Mouse (Mus musculus): ENCODE results near the gene Ect2. TPM values are rescaled to one million over a fixed set of nuclear protein-coding genes. Genes with fewer than 3 reads are reported as not detected.

The Ect2 gene
- polyA plus RNA-seq, 1 experiment, result 248 TPM

DNA sequence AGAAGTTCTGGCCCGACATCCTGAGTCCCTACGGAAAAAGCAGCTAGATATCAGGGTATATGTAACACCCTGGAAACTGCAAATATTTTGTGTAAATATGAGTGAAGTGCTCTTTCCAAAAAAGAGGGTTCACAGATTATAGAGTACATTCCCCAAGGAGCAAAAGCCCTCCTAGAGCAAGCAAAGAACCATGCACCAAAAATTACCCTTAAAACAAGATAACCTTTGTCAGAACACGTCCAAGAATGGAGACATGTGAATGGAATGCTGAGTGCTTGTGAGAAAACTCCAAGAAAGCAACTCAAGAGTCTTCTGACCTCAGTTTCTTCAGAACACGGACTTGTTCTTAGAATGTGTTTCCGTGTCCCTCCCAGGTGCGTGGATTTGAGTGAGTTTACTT lies 50.7 kb downstream of the Ect2 start:
- Histone ChIP-seq H3K27ac (ENCODE audit: insufficient read depth, low read length) (no peak overlapping the region), H3K9me3 (replicated peaks; ENCODE audit: control insufficient read depth, insufficient read depth, low read length, poor library complexity, severe bottlenecking) (no peaks in the 10 kb centered on the region), H3K9ac (ENCODE audit: low read depth, poor library complexity, severe bottlenecking) (no peak overlapping the region), H3K4me1 (ENCODE audit: control insufficient read depth, insufficient read depth, low read length) (no peaks in the 10 kb centered on the region), H3K4me3 (ENCODE audit: low read depth, low read length) (no peak overlapping the region), H3K36me3 (ENCODE audit: control insufficient read depth, insufficient read depth, low read length, poor library complexity, severe bottlenecking) (peaks cover 83% of the 10 kb centered on the region), H3K27me3 (ENCODE audit: control insufficient read depth, insufficient read depth, low read length, poor library complexity, severe bottlenecking) (no peaks in the 10 kb centered on the region)
- TF ChIP-seq EP300 (IDR thresholded peaks at IDR 0.05; ENCODE audit: insufficient read depth, low read depth, low read length) (no peak), POLR2A (IDR thresholded peaks at IDR 0.05; ENCODE audit: insufficient read depth, low read length) (no peak), CTCF (IDR thresholded peaks at IDR 0.05; ENCODE audit: low read depth, low read length) (no peak)

- Histone ChIP-seq H3K9me3 (replicated peaks; ENCODE audit: control insufficient read depth, insufficient read depth, low read length, poor library complexity, severe bottlenecking) (no peaks in the 10 kb centered on the region), H3K4me1 (ENCODE audit: control insufficient read depth, insufficient read depth, low read length) (no peaks in the 10 kb centered on the region), H3K36me3 (ENCODE audit: control insufficient read depth, insufficient read depth, low read length, poor library complexity, severe bottlenecking) (peaks cover 68% of the 10 kb centered on the region), H3K4me3 (ENCODE audit: low read depth, low read length) (no peak overlapping the region), H3K27ac (ENCODE audit: insufficient read depth, low read length) (no peak overlapping the region), H3K27me3 (ENCODE audit: control insufficient read depth, insufficient read depth, low read length, poor library complexity, severe bottlenecking) (no peaks in the 10 kb centered on the region), H3K9ac (ENCODE audit: low read depth, poor library complexity, severe bottlenecking) (no peak overlapping the region)
- no peak for TF ChIP-seq POLR2A (IDR thresholded peaks at IDR 0.05; ENCODE audit: insufficient read depth, low read length)
- no peak for TF ChIP-seq EP300 (IDR thresholded peaks at IDR 0.05; ENCODE audit: insufficient read depth, low read depth, low read length)
- TF ChIP-seq CTCF (IDR thresholded peaks at IDR 0.05; ENCODE audit: low read depth, low read length), result no peak
Measured at GRCm38 (mm10) chr3:27098633-27099032, 55.0 kb downstream of the Ect2 start.

GRCm38 (mm10) chr3:27086221-27086620 lies 67.5 kb downstream of the Ect2 start:
- Histone ChIP-seq H3K4me3 (ENCODE audit: low read depth, low read length) (no peak overlapping the region), H3K4me1 (ENCODE audit: control insufficient read depth, insufficient read depth, low read length) (no peaks in the 10 kb centered on the region), H3K36me3 (ENCODE audit: control insufficient read depth, insufficient read depth, low read length, poor library complexity, severe bottlenecking) (peaks cover 41% of the 10 kb centered on the region), H3K9me3 (replicated peaks; ENCODE audit: control insufficient read depth, insufficient read depth, low read length, poor library complexity, severe bottlenecking) (peaks cover 10% of the 10 kb centered on the region; the same call in 1 of the 2 replicates), H3K27me3 (ENCODE audit: control insufficient read depth, insufficient read depth, low read length, poor library complexity, severe bottlenecking) (no peaks in the 10 kb centered on the region), H3K27ac (ENCODE audit: insufficient read depth, low read length) (peak overlapping the region; percentile 38; the same call in 1 of the 2 replicates), H3K9ac (ENCODE audit: low read depth, poor library complexity, severe bottlenecking) (no peak overlapping the region)
- no peak for TF ChIP-seq POLR2A (IDR thresholded peaks at IDR 0.05; ENCODE audit: insufficient read depth, low read length)
- TF ChIP-seq EP300 (IDR thresholded peaks at IDR 0.05; ENCODE audit: insufficient read depth, low read depth, low read length), result no peak
- no peak for TF ChIP-seq CTCF (IDR thresholded peaks at IDR 0.05; ENCODE audit: low read depth, low read length)

DNA sequence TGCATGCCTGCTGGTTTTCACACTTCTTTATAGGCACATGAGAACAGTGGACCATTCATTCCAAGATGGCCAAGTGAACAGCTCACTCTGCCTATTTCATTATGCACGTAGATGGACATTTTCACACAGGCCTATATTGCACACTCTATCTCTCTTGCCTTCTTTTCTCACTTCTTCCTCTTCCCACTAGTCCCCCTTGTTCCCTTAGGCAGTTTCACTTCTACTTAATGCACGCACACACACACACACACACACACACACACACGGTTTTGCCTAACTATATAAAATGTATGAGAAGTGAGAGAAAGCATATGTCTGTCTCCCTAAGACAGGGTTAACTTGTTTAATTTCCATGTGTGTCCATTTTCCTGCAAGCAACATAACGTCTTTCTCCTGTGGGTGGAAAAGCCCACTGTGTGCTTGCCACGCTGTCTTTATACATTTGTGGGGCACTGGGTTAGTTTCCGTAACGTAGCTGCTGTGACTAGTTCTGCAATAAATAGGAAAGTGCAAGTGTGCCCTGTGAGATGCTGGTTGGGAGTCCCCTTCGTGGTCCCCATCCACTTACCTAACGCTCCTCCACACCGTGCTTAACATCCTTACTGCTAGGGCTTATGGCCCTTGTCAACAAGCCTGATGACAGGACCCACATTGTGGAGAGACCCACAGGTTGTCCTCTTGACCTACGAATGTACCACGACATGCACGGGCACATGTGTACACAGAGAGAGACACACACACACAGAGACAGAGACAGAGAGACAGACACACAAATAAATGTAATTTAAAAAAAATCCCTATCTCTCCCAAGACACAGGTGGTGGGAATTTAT lies 72.2 kb downstream of the Ect2 start:
- H3K9ac ChIP-seq (ENCODE audit: low read depth, poor library complexity, severe bottlenecking), result no peak overlapping the region
- peaks cover 6% of the 10 kb centered on the region; the same call in 1 of the 2 replicates for H3K9me3 ChIP-seq (replicated peaks; ENCODE audit: control insufficient read depth, insufficient read depth, low read length, poor library complexity, severe bottlenecking)
- H3K4me3 ChIP-seq (ENCODE audit: low read depth, low read length), result no peak overlapping the region

GRCm38 (mm10) chr3:27080061-27080770 lies 73.5 kb downstream of the Ect2 start:
- peaks cover 14% of the 10 kb centered on the region for H3K9me3 ChIP-seq (replicated peaks; ENCODE audit: control insufficient read depth, insufficient read depth, low read length, poor library complexity, severe bottlenecking)
- no peak overlapping the region for H3K27ac ChIP-seq (ENCODE audit: insufficient read depth, low read length)
- H3K4me1 ChIP-seq (ENCODE audit: control insufficient read depth, insufficient read depth, low read length), result no peaks in the 10 kb centered on the region
- H3K4me3 ChIP-seq (ENCODE audit: low read depth, low read length), result no peak overlapping the region
- H3K9ac ChIP-seq (ENCODE audit: low read depth, poor library complexity, severe bottlenecking), result no peak overlapping the region
- no peaks in the 10 kb centered on the region for H3K27me3 ChIP-seq (ENCODE audit: control insufficient read depth, insufficient read depth, low read length, poor library complexity, severe bottlenecking)
- TF ChIP-seq EP300 (IDR thresholded peaks at IDR 0.05; ENCODE audit: insufficient read depth, low read depth, low read length), result no peak
- no peak for TF ChIP-seq CTCF (IDR thresholded peaks at IDR 0.05; ENCODE audit: low read depth, low read length)
- TF ChIP-seq POLR2A (IDR thresholded peaks at IDR 0.05; ENCODE audit: insufficient read depth, low read length), result no peak
- H3K36me3 ChIP-seq (ENCODE audit: control insufficient read depth, insufficient read depth, low read length, poor library complexity, severe bottlenecking), result 0 out of 2 replicates have a peak, but pooled peaks cover 6% of the 10 kb centered on the region

More for the DNA sequence above, 72.2 kb downstream of the Ect2 start:
- no peak for TF ChIP-seq EP300 (IDR thresholded peaks at IDR 0.05; ENCODE audit: insufficient read depth, low read depth, low read length)
- no peak for TF ChIP-seq CTCF (IDR thresholded peaks at IDR 0.05; ENCODE audit: low read depth, low read length)
- TF ChIP-seq POLR2A (IDR thresholded peaks at IDR 0.05; ENCODE audit: insufficient read depth, low read length), result no peak
- no peaks in the 10 kb centered on the region for H3K4me1 ChIP-seq (ENCODE audit: control insufficient read depth, insufficient read depth, low read length)
- H3K36me3 ChIP-seq (ENCODE audit: control insufficient read depth, insufficient read depth, low read length, poor library complexity, severe bottlenecking), result peaks cover 12% of the 10 kb centered on the region
- no peak overlapping the region for H3K27ac ChIP-seq (ENCODE audit: insufficient read depth, low read length)
- H3K27me3 ChIP-seq (ENCODE audit: control insufficient read depth, insufficient read depth, low read length, poor library complexity, severe bottlenecking), result no peaks in the 10 kb centered on the region

Measured in ES-Bruce4 (cell line).